Mouse (Mus musculus) forebrain, postnatal 0 days (tissue): Measurements from ENCODE around the gene Gm10563. TPM values are rescaled to one million over a fixed set of nuclear protein-coding genes. Genes with fewer than 3 reads are reported as not detected.
A peak's percentile ranks its signal among the peaks of the same experiment; 100 is the strongest.

Experiments used
- ATAC-seq: fragments of 200-750 bp; cut with Nextera tagmentation; 2 replicates; pipeline ENCODE4 v1.8.0; 2017; ENCODE audit warnings: mild to moderate bottlenecking, moderate library complexity
- DNase-seq: peaks from one replicate; pipeline ENCODE4 v3.0.0-alpha.2; 2015
- H3K27ac ChIP-seq: fragments of 300-500 bp; sonication (generic); 2 replicates; pipeline ENCODE4 v1.5.1; 2014; ENCODE audit warnings: low read depth, mild to moderate bottlenecking, antibody characterized with exemption, low read length, moderate library complexity, mixed read lengths
- H3K27me3 ChIP-seq: fragments of 300-500 bp; sonication (generic); 2 replicates; pipeline ENCODE4 v1.6.1; 2014; ENCODE audit warnings: mild to moderate bottlenecking, low read length, mixed read lengths; ENCODE audit not compliant: insufficient read depth
- H3K36me3 ChIP-seq: fragments of 300-500 bp; sonication (generic); 2 replicates; pipeline ENCODE4 v1.6.1; 2014; ENCODE audit warnings: mild to moderate bottlenecking, moderate library complexity; ENCODE audit not compliant: insufficient read depth
- H3K4me1 ChIP-seq: fragments of 300-500 bp; sonication (generic); 2 replicates; pipeline ENCODE4 v1.6.1; 2014; ENCODE audit warnings: antibody characterized with exemption; ENCODE audit not compliant: insufficient read depth
- H3K4me2 ChIP-seq: fragments of 300-500 bp; sonication (generic); 2 replicates; pipeline ENCODE4 v1.6.1; 2014; ENCODE audit warnings: low read depth, mild to moderate bottlenecking, moderate library complexity
- H3K4me3 ChIP-seq: fragments of 300-500 bp; sonication (generic); 2 replicates; pipeline ENCODE4 v1.5.1; 2014; ENCODE audit warnings: low read depth, low read length, mixed read lengths
- H3K9ac ChIP-seq: fragments of 300-500 bp; sonication (generic); 2 replicates; pipeline ENCODE4 v1.6.1; 2014; ENCODE audit warnings: mild to moderate bottlenecking
- H3K9me3 ChIP-seq: fragments of 300-500 bp; sonication (generic); 2 replicates; pipeline ENCODE4 v1.6.1; 2016; ENCODE audit warnings: low read length
- CTCF ChIP-seq: sonication (generic); IDR thresholded peaks from 2 replicates; pipeline ENCODE4 v1.5.1; 2016; ENCODE audit warnings: antibody characterized with exemption, control low read depth, low read depth
- WGBS: fragments of 180-500 bp; shearing (Covaris S2); extraction: QIAGEN DNeasy Blood & Tissue Kit; methylation state at CpG from one replicate; pipeline ENCODE4 v1.1.7; 2014; 5-methylcytosine and 5-hydroxymethylcytosine counted together
- polyA plus RNA-seq: library from polyadenylated mRNA; unstranded; fragments of >200 nt; fragmentation: Nextera tagmentation; extraction: Ambion mirVana; gene quantifications from 2 replicates; pipeline ENCODE4 v1.2.1, GENCODE M21; 2015
- total RNA-seq: library from RNA; depleted of rRNA; stranded (reverse); fragments of >200 nt; gene quantifications from 2 replicates; pipeline ENCODE4 v1.2.3, GENCODE M21; 2014

The Gm10563 gene
- total and polyA plus RNA-seq, 2 experiments from 2014 or later = not detected

GRCm38 (mm10) chr4:155658961-155659360 lies 13.8 kb upstream of the Gm10563 start:
- H3K9ac ChIP-seq = no peak overlapping the region
- H3K4me2 ChIP-seq = no peak overlapping the region
- peaks cover 55% of the 10 kb centered on the region for H3K36me3 ChIP-seq
- WGBS = 95% methylated on average over 10 of the region's 10 CpGs
- H3K4me3 ChIP-seq = no peak overlapping the region
- peaks cover 3% of the 10 kb centered on the region; the same call in 1 of the 2 replicates for H3K4me1 ChIP-seq
- ATAC-seq = no peak
- H3K27me3 ChIP-seq = peaks cover 22% of the 10 kb centered on the region
- no peaks in the 10 kb centered on the region for H3K9me3 ChIP-seq
- no peak overlapping the region for H3K27ac ChIP-seq
- DNase-seq = no peak
- TF ChIP-seq CTCF = no peak

DNA sequence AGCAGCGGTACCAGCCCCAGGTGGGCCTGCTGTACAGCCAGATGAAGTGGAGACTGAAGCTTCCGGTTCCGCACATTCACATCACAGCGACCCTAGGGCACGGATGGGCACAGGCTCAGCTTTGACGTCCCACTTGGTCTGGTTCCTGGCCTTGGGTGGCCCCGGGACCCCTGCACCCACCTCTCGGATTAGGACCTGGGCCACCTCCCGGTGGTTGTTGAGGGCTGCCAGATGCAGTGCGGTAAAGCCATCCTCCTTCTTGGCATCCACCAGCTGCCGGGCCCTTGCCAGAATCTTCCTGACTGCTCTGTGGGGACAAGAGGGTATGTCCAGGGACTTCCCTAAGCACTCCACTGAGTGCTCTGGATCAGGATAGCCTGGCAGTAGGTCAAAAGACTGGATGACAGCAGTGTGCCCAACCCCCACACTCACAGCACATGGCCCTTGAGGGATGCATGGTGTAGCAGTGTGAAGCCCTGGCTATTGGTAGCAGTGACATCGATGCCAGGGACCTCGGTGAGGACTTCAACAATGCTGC lies 11.1 kb upstream of the Gm10563 start:
- ATAC-seq = no peak
- Histone ChIP-seq H3K36me3 (peaks cover 60% of the 10 kb centered on the region), H3K4me1 (peaks cover 11% of the 10 kb centered on the region), H3K9ac (no peak overlapping the region), H3K27me3 (peaks cover 37% of the 10 kb centered on the region), H3K27ac (no peak overlapping the region), H3K4me3 (no peak overlapping the region), H3K9me3 (no peaks in the 10 kb centered on the region), H3K4me2 (no peak overlapping the region)
- TF ChIP-seq CTCF = no peak
- DNase-seq = no peak
- WGBS = 93% methylated on average over 13 of the region's 13 CpGs

GRCm38 (mm10) chr4:155654456-155655298 lies 9.5 kb upstream of the Gm10563 start:
- Histone ChIP-seq H3K27me3 (peaks cover 37% of the 10 kb centered on the region), H3K9me3 (no peaks in the 10 kb centered on the region), H3K4me3 (peak overlapping the region; percentile 21), H3K4me2 (peak overlapping the region; percentile 40), H3K4me1 (peaks cover 11% of the 10 kb centered on the region), H3K36me3 (peaks cover 70% of the 10 kb centered on the region), H3K9ac (no peak overlapping the region), H3K27ac (no peak overlapping the region)
- 9% methylated on average over 50 of the region's 52 CpGs for WGBS
- ATAC-seq = peak; percentile 21; the same call in 1 of the 2 replicates
- TF ChIP-seq CTCF = no peak
- DNase-seq = peak; percentile 28

DNA sequence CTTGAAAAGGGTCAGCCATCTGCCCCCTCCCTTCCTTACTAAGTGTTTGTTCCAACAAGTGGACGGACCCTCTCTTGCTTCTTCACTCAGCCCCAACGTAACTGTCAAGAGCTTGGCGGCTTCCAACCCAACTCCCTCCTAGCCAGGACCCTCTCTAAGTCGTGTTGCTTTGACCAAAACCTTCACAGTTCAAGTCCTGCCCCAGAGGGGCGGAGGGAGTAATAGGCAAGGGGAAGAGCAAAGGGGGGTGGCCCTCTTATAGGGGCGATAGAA lies 8.9 kb upstream of the Gm10563 start:
- no peak overlapping the region for H3K9ac ChIP-seq

DNA sequence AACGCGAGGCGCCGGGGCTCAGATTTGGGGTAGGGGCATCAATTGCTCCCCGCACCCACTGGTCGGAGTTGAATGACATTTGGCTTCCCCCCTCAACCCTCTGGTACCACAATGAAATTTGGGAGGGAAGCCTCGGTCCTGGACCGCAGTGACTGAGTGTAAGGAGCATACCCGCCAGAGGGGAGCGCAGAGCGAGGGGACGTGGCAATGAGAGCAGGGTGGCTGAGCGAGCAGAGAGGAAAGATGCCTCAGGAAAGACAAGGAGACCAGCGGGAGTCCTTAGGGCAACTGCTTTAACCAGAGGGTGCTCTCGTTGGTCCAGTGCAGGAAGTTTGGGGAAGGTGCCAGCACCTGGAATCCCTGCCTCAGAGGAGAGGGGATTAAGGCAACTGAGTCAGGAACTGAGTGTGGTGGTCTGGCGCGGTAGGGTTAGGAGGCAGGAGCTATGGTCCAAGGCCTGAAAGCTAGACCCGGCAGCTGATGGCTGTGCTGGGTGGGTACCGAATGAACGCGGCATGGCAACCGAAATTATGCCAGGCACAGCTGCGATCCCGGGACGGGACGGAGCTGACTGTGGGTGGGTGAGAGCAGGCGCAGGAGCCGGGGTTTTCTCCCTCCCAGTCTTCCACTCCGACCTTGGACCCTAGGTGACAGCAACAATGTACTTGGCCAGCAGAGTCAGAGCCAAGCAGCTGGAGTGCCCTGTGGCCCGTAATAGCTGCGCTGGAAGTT lies 8.4 kb upstream of the Gm10563 start:
- Histone ChIP-seq H3K9ac (peak overlapping the region; percentile 14; the same call in 1 of the 2 replicates), H3K4me3 (peak overlapping the region; percentile 27), H3K9me3 (no peaks in the 10 kb centered on the region), H3K36me3 (peaks cover 70% of the 10 kb centered on the region), H3K27ac (no peak overlapping the region), H3K4me1 (peaks cover 11% of the 10 kb centered on the region), H3K4me2 (peak overlapping the region; percentile 56), H3K27me3 (peaks cover 37% of the 10 kb centered on the region)
- WGBS = 3% methylated on average over 31 of the region's 31 CpGs
- peak; percentile 62; the same call in 1 of the 2 replicates for ATAC-seq
- TF ChIP-seq CTCF = peak; percentile 42
- DNase-seq = peak; percentile 51

More for the DNA sequence above, 8.9 kb upstream of the Gm10563 start:
- Histone ChIP-seq H3K36me3 (peaks cover 70% of the 10 kb centered on the region), H3K27ac (no peak overlapping the region), H3K4me3 (peak overlapping the region; percentile 21; the same call in 1 of the 2 replicates), H3K9me3 (no peaks in the 10 kb centered on the region), H3K4me2 (peak overlapping the region; percentile 40), H3K4me1 (peaks cover 11% of the 10 kb centered on the region), H3K27me3 (peaks cover 37% of the 10 kb centered on the region)
- WGBS = 11% methylated on average over 6 of the region's 6 CpGs
- no peak for TF ChIP-seq CTCF
- ATAC-seq (no peak), DNase-seq (no peak)

GRCm38 (mm10) chr4:155653086-155653450 lies 7.9 kb upstream of the Gm10563 start, which contains the start of gene Mmp23:
Gene Mmp23 (minus strand): TSS chr4:155653384.
- peak; percentile 27 for DNase-seq
- WGBS = 2% methylated on average over 33 of the region's 33 CpGs
- Histone ChIP-seq H3K27ac (no peak within 1 kb of the TSS), H3K9me3 (no peaks in the 10 kb centered on the region), H3K36me3 (peaks cover 70% of the 10 kb centered on the region), H3K4me2 (peak within 1 kb of the TSS; percentile 56), H3K27me3 (peaks cover 37% of the 10 kb centered on the region), H3K9ac (peak within 1 kb of the TSS; percentile 14; the same call in 1 of the 2 replicates), H3K4me3 (peak within 1 kb of the TSS; percentile 27), H3K4me1 (peaks cover 11% of the 10 kb centered on the region)
- peak; percentile 53 for ATAC-seq
- no peak for TF ChIP-seq CTCF
